Mouse (Mus musculus): ENCODE results near the gene Zc3h13. TPM values are rescaled to one million over a fixed set of nuclear protein-coding genes. Genes with fewer than 3 reads are reported as not detected.

Zc3h13 gene
- polyA plus RNA-seq (2017; shearing (Covaris generic)): 40.3 TPM

DNA sequence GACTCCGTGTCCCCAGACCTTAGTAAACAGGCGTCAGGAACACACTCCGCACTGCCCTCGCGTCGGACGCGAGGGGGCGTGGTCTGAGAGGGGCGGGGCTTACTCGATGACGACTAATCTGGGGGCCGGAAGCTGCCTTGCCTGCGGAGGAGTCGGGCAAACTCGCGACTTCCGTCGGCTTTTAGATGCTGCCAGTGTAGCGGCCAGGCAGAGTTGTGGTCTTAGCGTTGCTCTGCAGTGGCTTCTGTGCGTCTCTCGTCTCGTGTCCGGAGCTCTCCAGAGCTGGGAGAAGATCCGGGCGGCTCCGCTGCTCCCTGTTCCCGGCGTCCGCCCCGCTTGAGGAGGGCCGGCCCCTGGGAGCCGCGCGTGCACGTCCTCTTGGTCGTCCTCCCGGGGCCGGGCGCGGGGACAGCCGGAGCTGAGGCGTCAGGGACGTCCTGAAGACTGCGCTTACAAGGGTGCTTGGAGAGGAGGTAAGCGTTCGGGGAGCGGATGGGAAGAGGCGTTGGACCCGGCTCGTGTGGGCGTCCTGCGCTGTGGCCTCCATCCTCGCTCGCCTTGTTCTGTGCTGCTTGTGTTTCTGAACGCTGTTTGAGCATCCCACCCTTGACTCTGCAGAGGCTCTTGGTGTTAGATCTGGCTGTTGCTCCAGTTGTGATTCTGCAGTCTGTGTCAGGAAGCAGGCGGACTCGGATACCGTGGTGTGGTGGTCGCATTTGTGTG lies at the start of gene Zc3h13:
TSS of gene Zc3h13 (plus strand) at position 181 of the 723 bp plus-strand sequence.

DNA sequence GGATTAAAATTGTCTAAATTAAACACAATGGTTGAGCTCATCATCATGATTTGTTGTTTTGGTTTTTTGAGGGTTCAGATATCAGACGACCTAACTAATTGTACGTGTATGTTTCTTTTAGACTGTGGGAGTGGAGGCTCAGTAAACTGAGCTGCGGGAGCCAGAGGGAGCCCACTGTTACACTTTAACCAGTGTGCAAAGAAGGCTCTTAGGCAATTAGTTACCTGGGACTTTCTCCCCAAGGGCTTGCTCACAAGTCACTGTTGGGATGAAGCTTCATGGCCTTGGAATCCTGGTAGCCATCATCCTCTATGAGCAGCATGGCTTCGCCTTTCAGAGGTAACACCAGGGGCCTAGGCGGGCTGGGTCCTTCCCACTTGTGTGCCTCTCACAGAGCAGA lies 42.1 kb upstream of the Zc3h13 start, which contains the start of gene Cpb2:
TSS of gene Cpb2 (plus strand) at position 201 of the 400 bp plus-strand sequence.

Other genes with a start within 250 kb of the Zc3h13 start
- not detected for gene Lrrc63, start 153.5 kb upstream of the Zc3h13 start, polyA plus RNA-seq (2017; shearing (Covaris generic))
- 1,494 TPM for gene Lcp1, start 153.3 kb upstream of the Zc3h13 start, polyA plus RNA-seq (2017; shearing (Covaris generic))
- gene Cpb2, start 42.1 kb upstream of the Zc3h13 start, polyA plus RNA-seq (2017; shearing (Covaris generic)): not detected
- 0.76 TPM for gene Siah3, start 171.6 kb downstream of the Zc3h13 start, polyA plus RNA-seq (2017; shearing (Covaris generic))

Measured in activated CD4-positive, CD25-positive, alpha-beta regulatory T cell, adult 9 weeks (primary cell).